Mouse (Mus musculus) CH12F3 (cell line): ENCODE measurements around the gene She.
"Not testable (repeated sequence)": the region's sequence is repeated elsewhere in the genome, so short reads cannot be mapped to it uniquely, and the experiment has no call there.

ENCODE experiments used
- in situ Hi-C: fragments of 300-500 bp; cut with MboI; formaldehyde crosslinking; loops from 2 replicates; pipeline ENCODE4 v1.14.3; 2020; ENCODE audit warnings: low sequenced_read_pairs

Gene She

DNA sequence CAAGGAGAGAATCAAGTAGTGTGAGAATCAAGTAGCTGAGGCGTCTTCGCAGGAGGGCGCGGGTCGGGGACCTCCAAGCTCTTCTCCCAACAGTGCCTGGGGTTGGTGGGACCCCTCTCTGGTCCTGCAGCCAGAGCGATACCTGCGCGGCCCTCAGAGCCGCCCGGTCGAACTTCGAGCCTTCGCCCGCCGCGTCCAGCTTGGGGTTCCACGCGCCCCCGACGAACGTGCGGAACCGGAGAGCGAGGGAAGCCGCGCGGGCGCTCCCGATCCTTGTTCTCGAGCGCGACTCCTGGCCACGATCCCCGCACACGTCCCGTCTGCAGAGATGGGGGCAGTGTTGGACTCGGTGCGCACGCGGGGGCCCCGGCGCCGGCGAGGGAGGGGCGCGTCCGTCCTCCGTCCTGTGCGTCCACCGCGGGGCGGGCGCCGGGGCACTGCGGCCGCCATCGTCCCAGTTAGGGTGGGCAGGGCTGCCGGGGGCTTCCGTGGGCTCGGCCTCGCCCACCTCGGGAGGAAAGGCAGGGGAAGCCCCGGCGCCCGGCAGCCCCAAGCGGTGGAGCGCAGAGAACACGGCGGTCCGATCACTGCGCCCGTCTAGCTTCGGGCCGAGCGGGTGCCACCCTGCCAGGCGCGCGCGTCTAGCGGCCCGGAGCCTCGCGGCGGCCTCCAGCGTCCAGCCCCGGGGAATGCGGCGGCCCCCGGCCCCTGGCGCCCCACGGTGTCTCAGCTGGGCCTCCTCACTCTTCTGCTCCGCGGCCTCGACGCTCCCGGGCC, at the start of gene She:
She (plus strand) TSS at position 556 of the 777 bp plus-strand sequence.
- in situ Hi-C loops: no loop called here

DNA sequence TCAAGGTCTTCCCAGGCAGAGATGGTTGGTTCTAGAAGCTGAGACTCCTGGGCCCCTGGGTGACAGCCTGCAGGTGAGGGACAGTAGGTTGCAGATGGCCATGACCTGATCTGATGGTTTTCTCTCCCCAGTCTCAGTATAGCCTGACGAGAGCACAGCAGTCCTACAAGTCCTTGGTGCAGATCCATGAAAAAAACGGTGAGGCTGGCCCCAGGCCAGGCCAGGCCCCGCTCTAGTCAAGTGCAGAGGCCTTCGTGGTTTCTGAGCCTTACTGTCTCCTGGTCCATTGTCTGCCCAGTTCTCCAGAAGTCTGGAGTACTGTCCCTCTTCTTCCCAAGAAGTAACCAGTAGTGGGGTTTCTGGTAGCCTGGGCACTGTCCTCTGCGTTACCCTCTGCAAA, 49.5 kb upstream of the She start:
- in situ Hi-C loops: no loop called here

DNA sequence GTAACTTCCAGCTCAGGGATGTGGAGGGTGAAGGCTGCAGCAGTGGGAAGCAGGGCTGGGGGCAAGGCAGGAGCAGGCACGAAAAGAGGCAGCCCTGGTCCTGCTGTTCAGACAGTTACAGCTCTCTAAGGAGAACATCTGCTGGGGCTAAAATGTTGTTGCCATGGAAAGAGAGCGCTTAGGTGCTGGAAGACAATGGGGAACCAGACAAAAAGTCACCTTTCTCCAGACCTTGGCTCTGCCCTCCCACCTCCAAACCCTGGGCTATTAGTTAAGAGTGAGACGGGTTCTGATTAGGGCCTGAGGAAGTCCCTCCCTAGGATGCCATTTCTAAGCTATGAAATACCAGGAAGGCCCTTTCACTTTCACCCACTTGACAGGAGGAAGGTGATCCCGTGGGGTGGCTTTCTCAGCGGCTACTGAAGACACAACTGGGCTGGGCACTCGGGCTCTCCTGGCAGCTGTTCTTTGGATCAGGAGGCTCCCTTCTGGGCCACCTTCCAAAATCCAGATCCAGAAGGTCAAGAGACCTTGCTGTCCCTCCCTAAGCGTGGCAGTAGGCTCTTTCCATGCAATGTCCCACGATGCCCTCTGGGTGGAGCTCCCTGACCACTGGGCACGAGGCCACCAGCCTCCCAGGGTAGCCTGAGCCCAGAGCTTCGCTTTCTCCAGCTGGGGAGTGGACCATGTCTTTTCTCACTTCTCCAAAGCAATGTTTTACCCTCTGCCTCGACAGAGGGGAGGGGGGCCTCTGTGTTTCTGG, 46.0 kb upstream of the She start:
- in situ Hi-C loops: loop anchor here (5.0 kb wide), 1 partner anchor 67 kb away; no protein-coding TSS in a partner anchor

DNA sequence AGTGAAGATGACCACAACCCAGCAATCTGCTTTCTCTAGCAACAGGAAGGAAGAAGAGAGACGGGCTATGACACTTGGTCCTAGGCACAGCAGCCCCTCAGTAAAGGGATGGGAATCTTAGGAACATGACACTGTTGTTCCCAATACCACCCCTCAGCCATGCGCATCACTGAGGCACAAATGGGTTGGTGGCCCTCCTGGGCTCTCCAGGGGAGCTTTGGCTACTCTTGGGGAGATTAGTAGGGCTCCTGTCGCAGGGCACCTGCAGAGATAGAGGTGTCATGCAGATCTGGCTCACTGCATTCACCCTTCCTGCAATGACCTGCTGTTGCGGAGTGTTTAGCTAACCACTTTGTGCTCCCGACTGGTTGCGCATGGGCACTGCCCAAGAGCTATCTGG, 44.9 kb upstream of the She start:
- in situ Hi-C loops: loop anchor here (5.0 kb wide), 1 partner anchor 66 kb away; no protein-coding TSS in a partner anchor

DNA sequence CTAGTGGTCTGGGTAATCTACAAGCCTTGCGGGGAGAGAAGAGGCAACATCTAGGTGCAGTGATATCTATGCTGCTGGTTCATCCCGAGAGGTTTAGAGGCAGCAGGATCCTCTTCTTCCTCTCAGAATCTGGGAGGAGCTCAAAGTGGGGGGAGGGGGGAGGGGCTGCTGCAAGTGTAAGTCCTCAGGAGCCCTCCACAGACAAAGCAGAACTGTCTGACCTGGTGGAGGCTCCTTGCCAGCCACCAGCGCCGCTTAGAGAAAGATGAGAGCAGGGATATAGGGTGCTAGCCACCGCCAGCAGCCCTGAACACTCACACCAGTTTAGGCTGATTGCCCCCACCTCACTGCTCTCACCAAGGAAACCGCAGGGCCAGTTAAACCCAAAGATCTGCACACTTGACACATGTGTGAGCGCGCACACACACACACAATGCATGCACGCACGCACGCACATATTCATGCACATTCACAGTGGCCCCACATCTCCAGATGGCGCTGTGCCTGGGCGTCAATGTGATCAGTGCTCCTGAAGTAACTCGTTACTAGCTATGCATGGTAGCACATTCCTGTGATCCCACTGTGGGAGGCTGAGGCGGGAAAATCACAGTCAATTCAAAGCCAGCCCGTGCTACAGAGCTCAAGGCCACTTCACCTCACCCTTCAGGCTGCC, 42.4 kb upstream of the She start:
- in situ Hi-C loops: loop anchor here (5.0 kb wide), 1 partner anchor 63 kb away; no protein-coding TSS in a partner anchor

DNA sequence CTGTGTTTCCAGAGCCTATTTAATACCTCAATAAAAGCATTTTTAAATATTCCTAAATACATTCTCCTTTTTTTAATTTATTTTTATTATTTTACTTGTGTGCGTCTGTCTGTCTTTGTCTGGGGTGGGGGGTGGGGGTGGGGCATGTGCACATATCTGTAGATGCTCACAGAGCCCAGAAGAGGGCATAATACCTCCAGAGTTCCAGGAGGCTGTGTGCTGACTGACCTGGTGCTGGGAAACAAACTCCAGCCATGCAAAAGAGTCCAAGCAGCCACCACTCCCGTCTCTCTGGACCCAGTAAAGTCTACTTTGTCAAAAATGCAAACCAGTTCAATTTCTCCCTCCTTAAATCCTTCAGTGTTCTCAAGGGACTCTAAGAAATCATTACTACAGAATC, 36.6 kb upstream of the She start:
- in situ Hi-C loops: no loop called here

DNA sequence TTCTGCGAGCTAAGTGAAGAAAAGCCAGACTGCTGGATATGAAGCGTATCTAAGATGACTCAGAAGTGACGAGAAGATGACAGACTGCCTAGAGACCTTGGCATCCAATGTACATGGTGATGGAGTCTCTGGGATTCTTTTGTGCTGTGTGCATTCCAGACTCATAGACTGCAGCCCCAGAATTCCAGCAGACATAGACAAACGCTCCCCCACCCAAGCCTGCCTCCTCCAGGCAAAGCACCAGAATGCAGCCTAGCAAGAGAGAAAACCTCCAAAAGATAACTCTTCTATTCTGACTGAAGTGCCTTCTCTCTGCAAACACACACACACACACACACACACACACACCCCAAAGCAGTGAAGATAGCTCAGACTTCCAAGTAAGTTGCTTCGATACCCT, 35.4 kb upstream of the She start:
- in situ Hi-C loops: no loop called here

DNA sequence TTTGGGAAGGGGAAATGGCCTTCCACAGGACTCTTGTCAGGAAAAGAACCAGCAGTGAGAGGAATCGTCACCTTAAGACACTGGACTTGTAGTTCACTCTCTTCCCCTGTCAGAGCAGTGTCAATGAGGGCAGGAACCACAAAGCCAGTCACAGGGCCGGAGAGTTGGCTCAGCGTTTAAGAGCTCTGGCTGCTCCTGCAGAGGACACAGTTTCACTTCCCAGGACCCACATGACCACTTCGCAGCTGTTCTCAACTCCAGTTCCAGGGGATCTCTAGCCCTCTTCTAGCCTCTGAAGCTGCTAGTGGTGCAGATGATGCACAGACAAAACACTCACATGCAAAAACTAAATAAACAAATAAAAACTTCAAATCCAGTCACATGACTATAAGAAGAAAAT, 34.8 kb upstream of the She start:
- in situ Hi-C loops: no loop called here

DNA sequence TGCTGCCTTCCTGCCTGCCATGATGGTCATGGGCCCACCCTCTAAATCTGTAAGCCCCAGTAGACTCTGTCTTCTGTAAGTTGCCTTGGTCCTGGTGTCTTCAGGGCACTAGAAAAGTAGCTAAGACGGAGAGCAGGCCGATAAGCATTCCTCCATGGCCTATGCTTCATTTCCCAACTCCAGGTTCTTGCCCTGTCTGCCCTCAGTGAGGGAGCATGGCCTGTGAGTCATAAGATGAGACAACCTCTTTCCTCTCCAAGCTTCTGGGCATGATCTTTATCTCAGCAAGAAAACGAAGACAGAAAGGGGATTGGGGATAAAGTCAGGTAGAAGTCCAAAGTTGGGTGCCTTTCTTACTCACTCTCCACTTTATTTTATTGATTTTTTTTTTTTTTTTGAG, 32.7 kb upstream of the She start:
- in situ Hi-C loops: no loop called here

DNA sequence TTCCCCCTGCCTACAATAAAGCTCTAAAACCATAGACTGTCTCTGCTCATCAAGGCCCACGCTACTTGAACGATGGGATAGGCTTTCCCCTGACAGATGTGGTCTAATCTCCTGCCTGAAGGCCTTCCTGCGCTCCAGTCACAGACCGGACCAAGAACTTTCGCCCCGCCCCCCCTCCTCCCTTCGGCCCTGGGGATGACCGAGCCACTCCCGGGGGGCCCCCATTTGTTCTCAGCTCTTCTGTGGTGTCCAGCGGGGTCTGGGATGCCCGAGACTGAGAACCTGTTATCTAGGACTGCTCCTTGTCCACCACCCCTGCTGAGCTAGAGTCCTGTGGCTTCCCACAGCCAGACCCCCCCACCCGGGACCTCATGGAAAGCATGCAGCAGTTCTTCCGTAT, 31.7 kb upstream of the She start:
- in situ Hi-C loops: no loop called here

DNA sequence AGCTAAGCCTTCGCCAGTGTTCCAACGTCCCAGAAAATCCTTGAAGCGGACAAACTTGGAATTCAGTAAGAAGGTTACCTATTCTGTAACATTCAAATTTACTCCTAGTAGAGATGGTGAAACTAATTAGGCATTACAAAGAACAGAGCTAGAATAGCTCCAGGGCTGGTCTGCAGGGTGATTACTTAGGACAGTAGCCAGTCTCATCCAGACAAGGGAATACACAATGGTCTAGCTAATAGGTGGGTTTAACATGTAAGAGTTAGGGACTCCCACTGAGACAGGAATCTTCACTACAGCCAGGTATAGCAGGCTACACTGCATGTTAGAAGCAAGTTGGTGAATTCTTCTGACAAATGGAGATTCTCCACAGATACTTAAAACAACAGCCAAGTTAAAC, 31.1 kb upstream of the She start:
- in situ Hi-C loops: not testable (repeated sequence)

DNA sequence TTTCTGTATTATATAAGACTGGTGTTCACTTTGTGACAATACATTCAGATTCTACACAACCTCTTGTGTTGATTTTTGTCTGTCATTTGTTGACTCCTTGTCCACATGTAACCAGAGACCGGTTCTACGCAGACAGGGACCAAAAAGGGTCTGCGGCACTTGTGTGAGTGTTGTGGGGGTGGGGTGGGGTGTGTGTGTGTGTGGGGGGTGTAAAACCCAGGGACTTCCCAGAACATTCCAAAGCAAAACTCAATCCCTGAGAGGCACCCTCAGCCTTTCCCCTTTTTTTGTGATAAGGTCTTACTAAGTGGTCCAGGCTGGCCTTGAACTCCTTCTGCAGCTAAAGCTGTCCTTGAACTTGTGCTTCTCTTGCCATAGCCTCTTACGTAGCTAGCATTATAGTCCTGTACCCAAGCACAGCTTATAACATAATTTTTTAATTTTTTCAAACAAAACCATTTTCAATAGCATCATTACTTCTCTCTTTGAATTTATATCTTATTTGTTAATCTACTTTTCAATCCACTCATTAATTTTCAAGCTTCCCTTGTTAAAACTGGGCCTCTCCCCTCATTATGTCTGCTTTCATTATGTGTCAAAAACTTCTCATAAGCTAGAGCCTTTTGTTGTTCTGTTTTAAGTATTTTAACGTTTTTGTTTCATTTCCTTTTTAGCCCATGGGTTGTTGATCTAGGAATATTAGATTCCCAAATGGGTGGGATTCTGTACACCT, 30.2 kb upstream of the She start:
- in situ Hi-C loops: no loop called here

DNA sequence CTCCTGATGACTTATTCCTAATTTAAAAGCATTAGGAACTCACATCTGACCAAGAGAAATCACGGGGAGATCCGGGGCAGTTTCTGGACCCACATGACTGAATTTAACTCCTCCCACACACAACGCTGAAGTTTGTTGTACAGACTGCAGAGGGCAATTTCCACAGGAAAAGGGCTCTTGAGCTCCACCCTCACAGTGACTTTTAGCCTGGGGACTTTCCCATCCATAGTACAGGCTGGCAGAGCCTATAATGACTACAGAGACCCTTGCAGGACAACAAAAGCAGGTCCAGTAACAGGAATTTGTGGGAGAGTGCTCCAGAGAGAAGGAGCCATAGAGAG, 29.7 kb upstream of the She start:
- in situ Hi-C loops: no loop called here

DNA sequence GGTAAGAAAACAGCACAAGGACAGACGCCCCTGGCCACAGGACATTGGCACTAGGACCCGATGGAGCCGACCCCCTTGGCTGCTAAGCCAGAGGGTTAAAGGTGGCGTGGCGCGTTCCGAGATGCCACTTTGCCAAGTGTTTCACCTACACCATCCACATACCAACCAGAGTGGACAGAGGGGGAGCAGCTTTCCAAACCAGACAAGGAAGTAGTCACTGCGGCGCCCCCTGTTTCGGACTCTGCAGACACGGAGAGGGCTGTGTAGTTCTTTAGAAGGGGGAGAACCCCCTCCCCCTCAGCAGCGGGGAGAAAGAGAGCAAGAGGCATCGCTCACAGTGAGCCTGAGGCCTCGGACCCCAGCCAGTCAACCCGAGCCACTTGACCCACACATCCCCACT, 28.3 kb upstream of the She start:
- in situ Hi-C loops: no loop called here

DNA sequence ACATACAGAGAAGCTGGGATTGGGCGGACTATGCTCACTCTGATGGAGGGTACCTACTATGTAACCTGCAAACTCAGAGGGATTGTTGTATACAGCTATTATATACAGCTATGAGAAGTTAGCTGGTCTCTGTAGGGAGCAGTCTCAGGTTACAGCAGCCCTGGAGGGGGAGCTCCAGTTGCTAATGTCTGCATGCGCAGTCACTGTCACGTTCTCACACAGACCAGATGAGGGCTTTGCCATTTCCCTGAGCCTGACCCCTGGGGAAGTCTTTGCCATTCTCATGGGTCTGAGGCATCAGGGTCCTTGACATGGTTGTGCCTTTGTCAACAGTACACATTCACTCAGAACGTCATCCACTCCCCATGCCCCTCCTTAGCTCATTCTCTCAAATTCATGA, 26.0 kb upstream of the She start:
- in situ Hi-C loops: no loop called here

DNA sequence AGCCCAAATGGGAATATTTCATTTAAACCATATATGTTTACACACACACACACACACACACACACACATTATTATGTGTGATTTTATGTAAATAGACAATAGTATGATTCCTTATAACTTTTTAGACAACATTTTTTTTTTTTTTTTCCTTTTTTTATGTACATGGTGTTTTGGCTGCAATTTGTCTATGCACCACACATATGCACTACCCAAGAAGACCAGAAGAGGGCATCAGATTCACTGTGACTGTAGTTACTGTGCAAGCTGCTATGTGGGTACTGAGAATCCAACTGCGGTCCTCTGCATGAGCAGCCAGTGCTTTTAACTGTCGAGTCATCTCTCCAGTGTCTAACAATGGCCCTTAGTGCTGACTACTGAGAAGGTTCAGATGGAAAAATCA, 24.4 kb upstream of the She start:
- in situ Hi-C loops: no loop called here

DNA sequence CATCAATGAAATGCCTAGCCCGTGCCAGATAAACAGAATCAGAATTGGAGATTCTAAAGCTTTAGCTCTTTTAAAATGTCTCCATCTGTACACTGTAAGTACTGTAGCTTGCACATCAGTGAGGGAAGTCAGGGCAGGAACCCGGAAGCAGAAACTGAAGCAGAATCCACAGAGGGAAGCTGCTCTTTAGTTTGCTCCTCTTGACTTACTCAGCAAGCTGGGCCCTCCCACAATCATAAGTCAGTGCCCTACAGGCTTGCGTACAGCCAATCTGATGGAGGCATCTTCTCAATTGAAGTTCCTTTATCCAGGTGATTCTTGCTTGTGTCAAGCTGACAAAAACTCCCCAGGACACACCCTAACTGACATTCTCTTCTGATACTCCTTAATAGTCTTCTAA, 24.0 kb upstream of the She start:
- in situ Hi-C loops: no loop called here

DNA sequence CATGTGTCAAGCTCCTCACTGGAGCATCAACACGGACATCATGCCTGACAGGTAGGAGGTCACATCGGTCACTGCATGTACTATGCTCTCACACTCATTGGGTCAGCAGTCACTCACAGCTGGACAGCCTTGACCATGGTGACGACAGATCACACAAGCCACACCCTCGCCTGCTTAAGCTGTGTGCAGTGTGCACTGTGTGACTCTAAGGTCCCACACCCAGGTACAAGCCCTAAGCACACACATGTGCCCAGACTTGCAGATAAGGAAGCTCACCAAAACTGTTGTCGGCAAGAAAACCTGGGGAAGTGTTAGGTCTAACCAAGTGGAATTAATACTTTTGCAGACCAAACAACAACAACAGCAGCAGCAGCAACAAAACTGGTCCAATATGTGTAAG, 23.3 kb upstream of the She start:
- in situ Hi-C loops: no loop called here

DNA sequence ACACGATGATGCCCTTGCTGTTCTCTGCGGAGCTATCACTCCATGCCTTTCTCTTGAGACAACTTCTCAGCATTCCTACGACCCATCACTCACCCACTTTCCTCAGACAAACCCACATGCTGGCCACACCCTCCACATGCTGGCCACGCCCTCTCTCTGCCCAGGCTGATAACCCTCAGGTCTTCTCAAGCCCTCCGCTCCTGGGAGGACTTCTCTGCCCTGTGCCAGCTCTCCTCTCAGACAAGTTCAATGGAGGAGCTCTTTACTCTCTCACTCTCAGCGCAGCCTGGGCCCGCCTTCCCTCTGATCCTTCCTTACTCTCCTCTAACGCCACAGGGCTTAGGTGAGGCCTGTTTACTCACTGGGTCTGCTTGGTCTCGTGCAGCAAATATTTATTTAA, 22.5 kb upstream of the She start:
- in situ Hi-C loops: no loop called here

DNA sequence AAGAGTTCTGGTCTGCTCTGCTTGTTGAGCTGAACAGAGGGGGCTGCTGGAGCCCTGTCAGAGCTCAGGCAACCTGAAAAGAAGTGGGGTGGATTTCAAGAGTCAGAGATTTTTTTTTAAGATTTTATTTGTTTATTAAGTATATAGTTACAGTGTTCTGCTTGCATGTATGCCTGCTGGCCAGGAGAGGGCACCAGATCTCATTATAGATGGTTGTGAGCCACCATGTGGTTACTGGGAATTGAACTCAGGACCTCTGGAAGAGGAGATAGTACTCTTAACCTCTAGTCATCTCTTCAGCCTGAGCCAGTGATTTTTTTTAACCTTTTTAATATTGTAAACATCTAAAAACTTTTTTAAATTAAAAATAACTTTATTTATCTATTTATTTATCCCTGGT, 20.3 kb upstream of the She start:
- in situ Hi-C loops: no loop called here

DNA sequence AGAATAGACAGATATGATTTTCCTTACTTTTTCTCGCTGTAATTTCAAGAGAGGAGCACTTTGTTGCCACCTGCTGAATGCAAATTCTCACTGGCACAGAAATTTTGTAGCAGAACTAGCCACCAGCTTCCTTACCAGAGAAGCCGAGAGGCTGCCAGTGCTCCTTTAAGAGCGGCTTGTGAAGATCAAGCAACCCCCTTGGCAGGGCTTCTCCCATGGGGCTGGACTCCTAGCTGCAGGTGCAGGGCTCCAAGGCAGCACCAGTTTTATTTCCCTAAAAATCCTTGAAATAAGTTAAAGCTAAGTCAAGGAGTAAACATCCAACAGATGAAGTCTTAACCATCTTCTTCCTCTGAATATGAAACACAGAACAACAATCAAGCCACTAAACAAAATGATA, 19.0 kb upstream of the She start:
- in situ Hi-C loops: no loop called here
